Mouse (Mus musculus) bone marrow, adult 2 months (tissue): Measurements from ENCODE around the gene Mast1. TPM values are rescaled to one million over a fixed set of nuclear protein-coding genes. Genes with fewer than 3 reads are reported as not detected.

Experiments
- H3K27ac ChIP-seq: fragments of 200-500 bp; 2 replicates; pipeline ENCODE4 v1.5.1; 2012; ENCODE audit warnings: low read depth, mild to moderate bottlenecking, control low read depth, inconsistent platforms, low read length; ENCODE audit not compliant: control insufficient read depth, poor library complexity, insufficient read depth
- H3K4me1 ChIP-seq: fragments of 200-500 bp; 2 replicates; pipeline ENCODE4 v1.6.1; 2011; ENCODE audit warnings: low read length; ENCODE audit not compliant: control insufficient read depth, insufficient read depth
- H3K4me3 ChIP-seq: fragments of 200-500 bp; replicated peaks from 2 replicates; pipeline ENCODE3; 2011; ENCODE audit warnings: mild to moderate bottlenecking, low read depth, low read length, control low read depth; ENCODE audit not compliant: control insufficient read depth
- CTCF ChIP-seq: fragments of 200-500 bp; IDR thresholded peaks from 2 replicates; pipeline ENCODE4 v1.5.1; 2011; ENCODE audit warnings: low read length, control low read depth; ENCODE audit not compliant: control insufficient read depth, insufficient read depth
- POLR2A ChIP-seq: fragments of 200-500 bp; IDR thresholded peaks from 2 replicates; pipeline ENCODE4 v1.6.1; 2011; ENCODE audit warnings: low read depth, mild to moderate bottlenecking, control low read depth, low read length, borderline replicate concordance; ENCODE audit not compliant: control insufficient read depth
- WGBS: fragments of 180-500 bp; shearing (Covaris S2); methylation state at CpG from one replicate; pipeline ENCODE4 v1.1.7; 2018; 5-methylcytosine and 5-hydroxymethylcytosine counted together
- polyA plus RNA-seq: library from polyadenylated mRNA; stranded (reverse); fragments of >200 nt; gene quantifications from 2 replicates; pipeline ENCODE4 v1.2.4, GENCODE M21; 2011; ENCODE audit warnings: low replicate concordance; ENCODE audit not compliant: missing spikeins, insufficient read depth, insufficient read length

Gene Mast1
- polyA plus RNA-seq, 1 experiment, result not detected

- H3K27ac ChIP-seq, result no peak overlapping the region
- H3K4me3 ChIP-seq, result peak overlapping the region; percentile 85
- TF ChIP-seq CTCF (no peak), POLR2A (no peak)
- H3K4me1 ChIP-seq, result no peaks in the 10 kb centered on the region; the same call in 1 of the 2 replicates
- 41% methylated on average over 4 of the region's 4 CpGs for WGBS
Measured at GRCm38 (mm10) chr8:84873016-84873415, 64.1 kb downstream of the Mast1 start.

- Histone ChIP-seq H3K27ac (peak overlapping the region; percentile 63; the same call in 1 of the 2 replicates), H3K4me1 (no peaks in the 10 kb centered on the region; the same call in 1 of the 2 replicates), H3K4me3 (peak overlapping the region; percentile 85)
- TF ChIP-seq POLR2A (0 out of 2 replicates have a peak, but pooled peaks have one; percentile 27), CTCF (no peak)
- 2% methylated on average over 54 of the region's 54 CpGs for WGBS
Measured at GRCm38 (mm10) chr8:84872309-84872965, 64.7 kb downstream of the Mast1 start.

GRCm38 (mm10) chr8:84871376-84872308 is 65.5 kb downstream of the Mast1 start, which contains the start of gene Syce2:
Gene Syce2 (plus strand): TSS chr8:84872111.
- no peaks in the 10 kb centered on the region; the same call in 1 of the 2 replicates for H3K4me1 ChIP-seq
- 2% methylated on average over 46 of the region's 46 CpGs for WGBS
- peak within 1 kb of the TSS; percentile 85 for H3K4me3 ChIP-seq
- TF ChIP-seq POLR2A, result no peak
- TF ChIP-seq CTCF, result no peak
- H3K27ac ChIP-seq, result peak within 1 kb of the TSS; percentile 63; the same call in 1 of the 2 replicates

Other genes with a start within 250 kb of the Mast1 start
- gene Nacc1, start 249.5 kb downstream of the Mast1 start, polyA plus RNA-seq, result 14.6 and 26.2 TPM in 2 replicates
- gene Lyl1, start 235.9 kb downstream of the Mast1 start, polyA plus RNA-seq, result 59.2 and 125 TPM in 2 replicates
- gene G430095P16Rik, start 214.4 kb downstream of the Mast1 start, polyA plus RNA-seq, result 12.0 and 27.2 TPM in 2 replicates
- 20.6 and 23.7 TPM in 2 replicates for gene Nfix, start 137.0 kb downstream of the Mast1 start, polyA plus RNA-seq
- 2.2 and 3.3 TPM in 2 replicates for gene Dand5, start 114.5 kb downstream of the Mast1 start, polyA plus RNA-seq
- gene Gadd45gip1, start 105.8 kb downstream of the Mast1 start, polyA plus RNA-seq, result 9.2 and 20.5 TPM in 2 replicates
- 169 and 222 TPM in 2 replicates for gene Rad23a, start 96.7 kb downstream of the Mast1 start, polyA plus RNA-seq
- gene Calr, start 90.4 kb downstream of the Mast1 start, polyA plus RNA-seq, result 342 and 475 TPM in 2 replicates
- 36.6 and 59.1 TPM in 2 replicates for gene Farsa, start 80.4 kb downstream of the Mast1 start, polyA plus RNA-seq
- 32.6 and 36.7 TPM in 2 replicates for gene Syce2, start 65.2 kb downstream of the Mast1 start, polyA plus RNA-seq
- 19.1 and 33.0 TPM in 2 replicates for gene Gcdh, start 43.4 kb downstream of the Mast1 start, polyA plus RNA-seq
- gene Klf1, start 35.4 kb downstream of the Mast1 start, polyA plus RNA-seq, result 142 and 168 TPM in 2 replicates
- 35.0 and 54.0 TPM in 2 replicates for gene Dnase2a, start 28.8 kb downstream of the Mast1 start, polyA plus RNA-seq
- gene Rtbdn, start 9.6 kb upstream of the Mast1 start, polyA plus RNA-seq, result not detected in 2 replicates
- gene Gm49661, start 32.1 kb upstream of the Mast1 start, polyA plus RNA-seq, result not detected in 2 replicates
- gene Prdx2, start 32.2 kb upstream of the Mast1 start, polyA plus RNA-seq, result 1,113 and 1,804 TPM in 2 replicates
- gene Rnaseh2a, start 32.4 kb upstream of the Mast1 start, polyA plus RNA-seq, result 40.8 and 54.9 TPM in 2 replicates
- gene Junb, start 41.4 kb upstream of the Mast1 start, polyA plus RNA-seq, result 11.1 and 18.4 TPM in 2 replicates
- 3.5 and 7.3 TPM in 2 replicates for gene Hook2, start 53.2 kb upstream of the Mast1 start, polyA plus RNA-seq
- gene Best2, start 77.2 kb upstream of the Mast1 start, polyA plus RNA-seq, result not detected in 2 replicates
- 20.7 and 46.6 TPM in 2 replicates for gene Asna1, start 87.9 kb upstream of the Mast1 start, polyA plus RNA-seq
- gene Trir, start 89.5 kb upstream of the Mast1 start, polyA plus RNA-seq, result 240 and 300 TPM in 2 replicates
- gene Tnpo2, start 99.6 kb upstream of the Mast1 start, polyA plus RNA-seq, result 35.5 and 49.9 TPM in 2 replicates
- gene Fbxw9, start 122.7 kb upstream of the Mast1 start, polyA plus RNA-seq, result 4.1 and 14.3 TPM in 2 replicates
- 4.3 TPM in 1 of 2 replicates, not detected in the other for gene Gm5741, start 130.6 kb upstream of the Mast1 start, polyA plus RNA-seq
- gene Dhps, start 134.4 kb upstream of the Mast1 start, polyA plus RNA-seq, result 31.0 and 39.6 TPM in 2 replicates
- 26.9 and 42.0 TPM in 2 replicates for gene Wdr83os, start 143.4 kb upstream of the Mast1 start, polyA plus RNA-seq
- gene Wdr83, start 143.9 kb upstream of the Mast1 start, polyA plus RNA-seq, result 57.4 and 100 TPM in 2 replicates
- 19.2 and 64.3 TPM in 2 replicates for gene Man2b1, start 145.9 kb upstream of the Mast1 start, polyA plus RNA-seq
- not detected in 2 replicates for gene Zfp791, start 185.7 kb upstream of the Mast1 start, polyA plus RNA-seq
- not detected in 2 replicates for gene Cks1brt, start 214.6 kb upstream of the Mast1 start, polyA plus RNA-seq